Mouse (Mus musculus) limb, embryonic 12.5 days (tissue): ENCODE results near the gene Clip2. TPM values are rescaled to one million over a fixed set of nuclear protein-coding genes. Genes with fewer than 3 reads are reported as not detected.

Source experiments
- ATAC-seq: fragments of 200-750 bp; cut with Nextera tagmentation; 2 replicates; pipeline ENCODE4 v1.8.0; 2017; ENCODE audit warnings: low read depth, moderate TSS enrichment; ENCODE audit not compliant: insufficient number of reproducible peaks, insufficient read depth, low FRiP score, low TSS enrichment
- H3K27ac ChIP-seq: fragments of 300-500 bp; sonication (generic); 2 replicates; pipeline ENCODE4 v1.5.1; 2016; ENCODE audit warnings: mild to moderate bottlenecking, moderate library complexity
- H3K27me3 ChIP-seq: fragments of 300-500 bp; sonication (generic); 2 replicates; pipeline ENCODE4 v1.6.1; 2016; ENCODE audit warnings: mild to moderate bottlenecking, moderate library complexity
- H3K36me3 ChIP-seq: fragments of 300-500 bp; sonication (generic); 2 replicates; pipeline ENCODE4 v1.6.1; 2016; ENCODE audit warnings: mild to moderate bottlenecking, moderate library complexity
- H3K4me1 ChIP-seq: fragments of 300-500 bp; sonication (generic); replicated peaks from 2 replicates; pipeline ENCODE4 v1.6.1; 2016
- H3K4me2 ChIP-seq: fragments of 300-500 bp; sonication (generic); 2 replicates; pipeline ENCODE4 v1.6.1; 2016; ENCODE audit warnings: mild to moderate bottlenecking, moderate library complexity
- H3K4me3 ChIP-seq: fragments of 300-500 bp; sonication (generic); replicated peaks from 2 replicates; pipeline ENCODE4 v1.5.1; 2016; ENCODE audit warnings: mild to moderate bottlenecking
- H3K9ac ChIP-seq: fragments of 300-500 bp; sonication (generic); replicated peaks from 2 replicates; pipeline ENCODE4 v1.6.1; 2016; ENCODE audit warnings: mild to moderate bottlenecking, moderate library complexity
- H3K9me3 ChIP-seq: fragments of 300-500 bp; sonication (generic); 2 replicates; pipeline ENCODE4 v1.6.1; 2016; ENCODE audit warnings: mild to moderate bottlenecking, moderate library complexity
- WGBS: fragments of 180-500 bp; shearing (Covaris S2); methylation state at CpG from one replicate; pipeline ENCODE4 v1.1.7; 2016; 5-methylcytosine and 5-hydroxymethylcytosine counted together
- microRNA-seq: library from miRNA; unstranded; fragments of <30 nt; microRNA quantifications from one replicate; pipeline ENCODE4, GENCODE M21; 2017
- polyA plus RNA-seq: library from polyadenylated mRNA; unstranded; fragments of >200 nt; fragmentation: Nextera tagmentation; extraction: Ambion mirVana; gene quantifications from 2 replicates; pipeline ENCODE4 v1.2.1, GENCODE M21; 2016

Clip2 gene
- polyA plus RNA-seq, 1 experiment from 2014 or later = 6.6 TPM

DNA sequence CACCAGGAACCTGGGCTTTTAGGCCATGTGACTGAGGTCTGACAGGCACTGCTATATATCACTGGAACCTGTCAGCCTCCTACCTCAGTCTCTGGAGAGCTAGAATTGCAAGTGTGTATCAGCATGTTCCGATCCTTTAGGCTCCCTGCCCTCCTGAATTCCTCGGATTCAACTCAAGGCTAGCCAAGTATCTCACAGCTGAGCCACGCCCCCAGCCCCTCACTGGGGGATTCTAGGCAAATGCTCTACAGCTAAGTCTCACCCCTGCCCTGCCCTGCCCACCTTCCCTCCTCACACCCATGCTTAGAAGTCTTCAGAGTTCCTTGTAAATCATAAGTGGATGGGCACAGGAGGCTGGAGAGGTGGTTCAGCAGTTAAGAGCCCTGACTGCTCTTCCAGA lies 111.1 kb downstream of the Clip2 start:
- no peak for ATAC-seq
- Histone ChIP-seq H3K9me3 (peaks cover 9% of the 10 kb centered on the region; the same call in 1 of the 2 replicates), H3K9ac (no peak overlapping the region), H3K36me3 (peaks cover 72% of the 10 kb centered on the region), H3K27ac (no peak overlapping the region), H3K4me2 (no peak overlapping the region), H3K4me3 (no peak overlapping the region), H3K27me3 (no peaks in the 10 kb centered on the region), H3K4me1 (peaks cover 35% of the 10 kb centered on the region)
- WGBS = 83% methylated on average over 3 of the region's 3 CpGs

GRCm38 (mm10) chr5:134440098-134440497 lies 112.1 kb downstream of the Clip2 start:
- WGBS = 88% methylated on average over 12 of the region's 12 CpGs
- Histone ChIP-seq H3K4me3 (no peak overlapping the region), H3K4me1 (peaks cover 32% of the 10 kb centered on the region), H3K27me3 (no peaks in the 10 kb centered on the region), H3K9ac (no peak overlapping the region), H3K4me2 (no peak overlapping the region), H3K9me3 (peaks cover 9% of the 10 kb centered on the region; the same call in 1 of the 2 replicates), H3K36me3 (peaks cover 72% of the 10 kb centered on the region), H3K27ac (no peak overlapping the region)
- ATAC-seq = no peak

- Histone ChIP-seq H3K36me3 (peaks cover 72% of the 10 kb centered on the region), H3K4me3 (no peak overlapping the region), H3K27me3 (no peaks in the 10 kb centered on the region), H3K27ac (no peak overlapping the region), H3K4me1 (peaks cover 31% of the 10 kb centered on the region), H3K9me3 (peaks cover 9% of the 10 kb centered on the region; the same call in 1 of the 2 replicates), H3K4me2 (no peak overlapping the region), H3K9ac (no peak overlapping the region)
- WGBS = 96% methylated on average over 7 of the region's 7 CpGs
- no peak for ATAC-seq
Observed at GRCm38 (mm10) chr5:134439481-134439880, 112.8 kb downstream of the Clip2 start.

Small RNA genes lying within 50 kb of the gene (microRNA-seq; reads per million reads assigned to microRNA genes)
- gene Gm26340 (not detected), gene Mir7228 (not detected)

Other genes starting within 250 kb of the Clip2 start
- gene Gtf2i, start 237.7 kb downstream of the Clip2 start, polyA plus RNA-seq = 235 and 236 TPM in 2 replicates
- gene Gtf2ird1, start 95.7 kb downstream of the Clip2 start, polyA plus RNA-seq = 149 and 178 TPM in 2 replicates
- gene Syna, start 7.7 kb upstream of the Clip2 start, polyA plus RNA-seq = 0.12 TPM in 1 of 2 replicates, not detected in the other
- 325 and 350 TPM in 2 replicates for gene Rfc2, start 28.9 kb upstream of the Clip2 start, polyA plus RNA-seq
- gene Lat2, start 62.6 kb upstream of the Clip2 start, polyA plus RNA-seq = 2.8 and 3.9 TPM in 2 replicates
- 523 and 531 TPM in 2 replicates for gene Eif4h, start 87.1 kb upstream of the Clip2 start, polyA plus RNA-seq
- gene Limk1, start 136.2 kb upstream of the Clip2 start, polyA plus RNA-seq = 10.0 and 10.6 TPM in 2 replicates
- 12.4 and 12.9 TPM in 2 replicates for gene Eln, start 194.9 kb upstream of the Clip2 start, polyA plus RNA-seq